ENCODE assay signal across 11 mouse cellular contexts in genomic region chr6:113341574-113341973, GRCm38 (mm10). TPM values are rescaled to one million over a fixed set of nuclear protein-coding genes. Genes with fewer than 3 reads are reported as not detected.
A peak's percentile ranks its signal among the peaks of the same experiment; 100 is the strongest.
DNase-seq lines count a peak whose midpoint lies in the region; ATAC-seq and TF ChIP-seq lines count a peak whose summit lies in the region.
"Had no signal": no experiment of that assay in that cellular context is flagged by ENCODE, and none has a peak within 500 bp of the region (broad histone marks: within the 10 kb centered on the region; RNA-seq: fewer than 3 reads in every experiment).

No protein-coding gene starts in this region.

- TF ChIP-seq CTCF in forebrain, postnatal 0 days (IDR thresholded peaks at IDR 0.05; ENCODE audit: low read depth): no peak

- no peak for DNase-seq in forebrain, postnatal 0 days
- no peak for DNase-seq in liver, embryonic 11.5 days (ENCODE audit: low spot score)
- DNase-seq in liver: no peak
- no peak for DNase-seq in spleen, adult 18-20 months
- no peak for DNase-seq in left cerebral cortex, adult 9 months (ENCODE audit: low spot score in 2 of 2)
- DNase-seq: kidney, postnatal 25 days had no signal

- H3K27ac ChIP-seq in forebrain, postnatal 0 days (ENCODE audit: low read depth, low read length): peak overlapping the region; percentile 66
- H3K27ac ChIP-seq in forebrain, embryonic 12.5 days: no peak overlapping the region
- peak overlapping the region; percentile 16; the same call in 1 of the 2 replicates for H3K27ac ChIP-seq in liver, embryonic 11.5 days (ENCODE audit: low read depth, low read length)
- peak overlapping the region; percentile 41; the same call in 1 of the 2 replicates for H3K27ac ChIP-seq in intestine, embryonic 16.5 days (ENCODE audit: low read length)
- no peak overlapping the region for H3K27ac ChIP-seq in neural tube, embryonic 13.5 days (replicated peaks)
- H3K27ac ChIP-seq: stomach, embryonic 15.5 days had no signal

- peak overlapping the region; percentile 82 for H3K4me2 ChIP-seq in forebrain, postnatal 0 days (ENCODE audit: low read depth)
- H3K4me2 ChIP-seq in forebrain, embryonic 12.5 days: no peak overlapping the region
- peak overlapping the region; percentile 6; the same call in 1 of the 2 replicates for H3K4me2 ChIP-seq in liver, embryonic 11.5 days
- H3K4me2 ChIP-seq in intestine, embryonic 16.5 days (ENCODE audit: low read depth, low read length): 0 out of 2 replicates have a peak overlapping the region, but pooled peaks have one; percentile 92
- peak overlapping the region; percentile 30; the same call in 1 of the 2 replicates for H3K4me2 ChIP-seq in neural tube, embryonic 13.5 days

- H3K4me3 ChIP-seq in forebrain, postnatal 0 days (ENCODE audit: low read depth, low read length): no peak overlapping the region
- H3K4me3 ChIP-seq in forebrain, embryonic 12.5 days (replicated peaks): no peak overlapping the region
- no peak overlapping the region for H3K4me3 ChIP-seq in liver, embryonic 11.5 days (ENCODE audit: low read depth, low read length)
- no peak overlapping the region for H3K4me3 ChIP-seq in intestine, embryonic 16.5 days (ENCODE audit: low read length)
- H3K4me3 ChIP-seq in neural tube, embryonic 13.5 days: no peak overlapping the region
- H3K4me3 ChIP-seq: erythroblast, embryonic 14.5 days had no signal

- 0 out of 2 replicates have a peak overlapping the region, but pooled peaks have one; percentile 15 for H3K9ac ChIP-seq in forebrain, postnatal 0 days
- H3K9ac ChIP-seq in forebrain, embryonic 12.5 days: no peak overlapping the region
- 0 out of 2 replicates have a peak overlapping the region, but pooled peaks have one; percentile 12 for H3K9ac ChIP-seq in liver, embryonic 11.5 days (ENCODE audit: low read depth, low read length)
- H3K9ac ChIP-seq in intestine, embryonic 16.5 days (ENCODE audit: low read depth, low read length): peak overlapping the region; percentile 33; the same call in 1 of the 2 replicates
- H3K9ac ChIP-seq in neural tube, embryonic 13.5 days: no peak overlapping the region
- H3K9ac ChIP-seq: stomach, embryonic 15.5 days had no signal

- ATAC-seq in forebrain, postnatal 0 days: no peak
- ATAC-seq in forebrain, embryonic 12.5 days (ENCODE audit: low FRiP score): no peak
- no peak for ATAC-seq in liver, embryonic 11.5 days (replicated peaks; ENCODE audit: low FRiP score)
- no peak for ATAC-seq in intestine, embryonic 16.5 days
- no peak for ATAC-seq in neural tube, embryonic 13.5 days (ENCODE audit: low read depth)

- WGBS in forebrain, postnatal 0 days: 81% methylated on average over 6 of the region's 6 CpGs
- 91% methylated on average over 6 of the region's 6 CpGs for WGBS in forebrain, embryonic 12.5 days
- WGBS in liver, embryonic 11.5 days: 63% methylated on average over 6 of the region's 6 CpGs
- 74% methylated on average over 6 of the region's 6 CpGs for WGBS in intestine, embryonic 16.5 days
- WGBS in neural tube, embryonic 13.5 days: 83% methylated on average over 6 of the region's 6 CpGs

- no peaks in the 10 kb centered on the region for H3K9me3 ChIP-seq in forebrain, postnatal 0 days (ENCODE audit: low read length)
- H3K9me3 ChIP-seq in forebrain, embryonic 12.5 days: no peaks in the 10 kb centered on the region
- no peaks in the 10 kb centered on the region for H3K9me3 ChIP-seq in liver, embryonic 11.5 days (ENCODE audit: control insufficient read depth, low read length)
- H3K9me3 ChIP-seq in intestine, embryonic 16.5 days (ENCODE audit: control insufficient read depth, low read length): no peaks in the 10 kb centered on the region
- H3K9me3 ChIP-seq in neural tube, embryonic 13.5 days: no peaks in the 10 kb centered on the region
- H3K9me3 ChIP-seq: stomach, embryonic 15.5 days had no signal

- peaks cover 22% of the 10 kb centered on the region; the same call in 1 of the 2 replicates for H3K4me1 ChIP-seq in forebrain, postnatal 0 days (ENCODE audit: insufficient read depth)
- peaks cover 21% of the 10 kb centered on the region for H3K4me1 ChIP-seq in forebrain, embryonic 12.5 days
- H3K4me1 ChIP-seq in liver, embryonic 11.5 days (replicated peaks; ENCODE audit: control insufficient read depth, insufficient read depth, low read length): peaks cover 17% of the 10 kb centered on the region
- H3K4me1 ChIP-seq in intestine, embryonic 16.5 days (ENCODE audit: control insufficient read depth, insufficient read depth, low read length): peaks cover 19% of the 10 kb centered on the region
- peaks cover 32% of the 10 kb centered on the region for H3K4me1 ChIP-seq in neural tube, embryonic 13.5 days (replicated peaks)

- H3K27me3 ChIP-seq in forebrain, postnatal 0 days (ENCODE audit: insufficient read depth, low read length): no peaks in the 10 kb centered on the region
- H3K27me3 ChIP-seq in forebrain, embryonic 12.5 days: peaks cover 6% of the 10 kb centered on the region; the same call in 1 of the 2 replicates
- H3K27me3 ChIP-seq in liver, embryonic 11.5 days (replicated peaks; ENCODE audit: control insufficient read depth, insufficient read depth, low read length): no peaks in the 10 kb centered on the region
- no peaks in the 10 kb centered on the region for H3K27me3 ChIP-seq in intestine, embryonic 16.5 days (replicated peaks; ENCODE audit: control insufficient read depth, insufficient read depth, low read length)
- no peaks in the 10 kb centered on the region for H3K27me3 ChIP-seq in neural tube, embryonic 13.5 days
- H3K27me3 ChIP-seq: stomach, embryonic 15.5 days had no signal

- H3K36me3 ChIP-seq in forebrain, postnatal 0 days (ENCODE audit: insufficient read depth): peaks cover 29% of the 10 kb centered on the region
- peaks cover 19% of the 10 kb centered on the region; the same call in 1 of the 2 replicates for H3K36me3 ChIP-seq in forebrain, embryonic 12.5 days (replicated peaks)
- 0 out of 2 replicates have a peak, but pooled peaks cover 2% of the 10 kb centered on the region for H3K36me3 ChIP-seq in liver, embryonic 11.5 days (ENCODE audit: control insufficient read depth, insufficient read depth, low read length)
- 0 out of 2 replicates have a peak, but pooled peaks cover 3% of the 10 kb centered on the region for H3K36me3 ChIP-seq in intestine, embryonic 16.5 days (ENCODE audit: control insufficient read depth, insufficient read depth, low read length)
- H3K36me3 ChIP-seq in neural tube, embryonic 13.5 days: peaks cover 35% of the 10 kb centered on the region

RNA-seq across cellular contexts. Expression of gene Camk1, which starts 2.2 kb away (rescaled TPM):
- total RNA-seq in forebrain, postnatal 0 days (2014; rRNA removed): 119 and 131 TPM in 2 replicates
- 107 and 118 TPM in 2 replicates for polyA plus RNA-seq in forebrain, postnatal 0 days (2015; fragmentation: Nextera tagmentation; extraction: Ambion mirVana)
- polyA plus RNA-seq in forebrain, embryonic 12.5 days (2016; fragmentation: Nextera tagmentation; extraction: Ambion mirVana): 57.9 and 59.1 TPM in 2 replicates
- 48.5 and 49.1 TPM in 2 replicates for polyA plus RNA-seq in liver, embryonic 11.5 days (2014; fragmentation: Nextera tagmentation; extraction: Ambion mirVana)
- 66.4 and 66.8 TPM in 2 replicates for polyA plus RNA-seq in intestine, embryonic 16.5 days (2015; fragmentation: Nextera tagmentation; extraction: Ambion mirVana)
- polyA plus RNA-seq in neural tube, embryonic 13.5 days (2015; fragmentation: Nextera tagmentation; extraction: Ambion mirVana): 76.4 and 78.0 TPM in 2 replicates

RNA-seq across cellular contexts. Expression of gene Ogg1, which starts 14.8 kb away (rescaled TPM):
- total RNA-seq in forebrain, postnatal 0 days (2014; rRNA removed): 11.9 and 13.5 TPM in 2 replicates
- 10.1 and 10.5 TPM in 2 replicates for polyA plus RNA-seq in forebrain, postnatal 0 days (2015; fragmentation: Nextera tagmentation; extraction: Ambion mirVana)
- polyA plus RNA-seq in forebrain, embryonic 12.5 days (2016; fragmentation: Nextera tagmentation; extraction: Ambion mirVana): 13.6 and 13.7 TPM in 2 replicates
- polyA plus RNA-seq in liver, embryonic 11.5 days (2014; fragmentation: Nextera tagmentation; extraction: Ambion mirVana): 12.7 and 15.1 TPM in 2 replicates
- polyA plus RNA-seq in intestine, embryonic 16.5 days (2015; fragmentation: Nextera tagmentation; extraction: Ambion mirVana): 10.7 and 10.9 TPM in 2 replicates
- 9.0 and 10.2 TPM in 2 replicates for polyA plus RNA-seq in neural tube, embryonic 13.5 days (2015; fragmentation: Nextera tagmentation; extraction: Ambion mirVana)

RNA-seq across cellular contexts. Expression of gene Brpf1, which starts 34.6 kb away (rescaled TPM):
- total RNA-seq in forebrain, postnatal 0 days (2014; rRNA removed): 27.5 and 30.7 TPM in 2 replicates
- polyA plus RNA-seq in forebrain, postnatal 0 days (2015; fragmentation: Nextera tagmentation; extraction: Ambion mirVana): 9.8 and 10.9 TPM in 2 replicates
- polyA plus RNA-seq in forebrain, embryonic 12.5 days (2016; fragmentation: Nextera tagmentation; extraction: Ambion mirVana): 30.6 and 34.7 TPM in 2 replicates
- polyA plus RNA-seq in liver, embryonic 11.5 days (2014; fragmentation: Nextera tagmentation; extraction: Ambion mirVana): 22.0 and 23.3 TPM in 2 replicates
- 11.6 and 13.4 TPM in 2 replicates for polyA plus RNA-seq in intestine, embryonic 16.5 days (2015; fragmentation: Nextera tagmentation; extraction: Ambion mirVana)
- 16.7 and 16.8 TPM in 2 replicates for polyA plus RNA-seq in neural tube, embryonic 13.5 days (2015; fragmentation: Nextera tagmentation; extraction: Ambion mirVana)

RNA-seq across cellular contexts. Expression of gene Tada3, which starts 36.1 kb away (rescaled TPM):
- 28.5 and 34.7 TPM in 2 replicates for total RNA-seq in forebrain, postnatal 0 days (2014; rRNA removed)
- polyA plus RNA-seq in forebrain, postnatal 0 days (2015; fragmentation: Nextera tagmentation; extraction: Ambion mirVana): 69.1 and 84.4 TPM in 2 replicates
- 67.6 and 70.7 TPM in 2 replicates for polyA plus RNA-seq in forebrain, embryonic 12.5 days (2016; fragmentation: Nextera tagmentation; extraction: Ambion mirVana)
- 43.8 and 49.7 TPM in 2 replicates for polyA plus RNA-seq in liver, embryonic 11.5 days (2014; fragmentation: Nextera tagmentation; extraction: Ambion mirVana)
- polyA plus RNA-seq in intestine, embryonic 16.5 days (2015; fragmentation: Nextera tagmentation; extraction: Ambion mirVana): 44.4 and 45.1 TPM in 2 replicates
- 63.8 and 64.5 TPM in 2 replicates for polyA plus RNA-seq in neural tube, embryonic 13.5 days (2015; fragmentation: Nextera tagmentation; extraction: Ambion mirVana)

RNA-seq across cellular contexts. Expression of gene Arpc4, which starts 36.3 kb away (rescaled TPM):
- 219 and 226 TPM in 2 replicates for total RNA-seq in forebrain, postnatal 0 days (2014; rRNA removed)
- 564 and 565 TPM in 2 replicates for polyA plus RNA-seq in forebrain, postnatal 0 days (2015; fragmentation: Nextera tagmentation; extraction: Ambion mirVana)
- polyA plus RNA-seq in forebrain, embryonic 12.5 days (2016; fragmentation: Nextera tagmentation; extraction: Ambion mirVana): 327 and 333 TPM in 2 replicates
- 239 and 241 TPM in 2 replicates for polyA plus RNA-seq in liver, embryonic 11.5 days (2014; fragmentation: Nextera tagmentation; extraction: Ambion mirVana)
- polyA plus RNA-seq in intestine, embryonic 16.5 days (2015; fragmentation: Nextera tagmentation; extraction: Ambion mirVana): 449 and 456 TPM in 2 replicates
- polyA plus RNA-seq in neural tube, embryonic 13.5 days (2015; fragmentation: Nextera tagmentation; extraction: Ambion mirVana): 375 and 421 TPM in 2 replicates

Comparison
In these comparisons a context has a peak if more than half of its experiments do, and no peak if none do; other contexts are left out.
1. H3K27ac ChIP-seq: peak in forebrain, postnatal 0 days (single experiment), liver, embryonic 11.5 days (single experiment) and intestine, embryonic 16.5 days (single experiment); none in forebrain, embryonic 12.5 days (single experiment) and neural tube, embryonic 13.5 days (single experiment).
2. H3K9ac ChIP-seq: peak in forebrain, postnatal 0 days (single experiment), liver, embryonic 11.5 days (single experiment) and intestine, embryonic 16.5 days (single experiment); none in forebrain, embryonic 12.5 days (single experiment) and neural tube, embryonic 13.5 days (single experiment).